Mouse (Mus musculus): ENCODE measurements around the gene Cd244a.

DNA sequence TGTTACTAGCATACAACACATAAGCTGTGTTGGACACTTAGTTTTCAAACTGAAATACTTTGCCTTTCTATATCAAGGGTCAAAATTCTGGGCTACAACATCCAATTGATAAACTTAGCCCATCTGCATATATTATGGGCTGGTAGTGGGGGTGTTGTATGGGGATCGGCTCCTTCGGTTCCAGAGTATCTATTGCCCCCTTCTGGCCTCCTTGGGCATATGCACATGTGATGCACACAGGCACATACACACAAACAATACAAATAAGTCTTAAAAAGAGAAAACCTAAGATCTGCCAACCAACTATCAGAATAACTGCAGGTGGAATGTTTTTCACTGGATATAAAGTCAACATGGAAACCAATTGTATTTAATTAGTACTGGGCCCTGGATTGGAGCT, 45.8 kb upstream of the Cd244a start:
- TF ChIP-seq POLR2A (IDR thresholded peaks at IDR 0.05; ENCODE audit: borderline replicate concordance, extremely low read depth, insufficient read depth, insufficient read length, poor library complexity, severe bottlenecking) (no peak), CTCF (IDR thresholded peaks at IDR 0.05; ENCODE audit: borderline replicate concordance, extremely low read depth, insufficient read depth, insufficient read length) (no peak)

Data from brain, embryonic 14.5 days (tissue).